Mouse (Mus musculus) activated CD4-positive, CD25-positive, alpha-beta regulatory T cell, adult 4 months (primary cell): ENCODE measurements at regions not wholly inside any gene's neighbourhood (a gene's known extent, or its start where the extent isn't known, plus 50 kb on each side); places are given as distances from the start of the nearest gene placed in this dataset.
"Not testable (repeated sequence)": the region's sequence is repeated elsewhere in the genome, so short reads cannot be mapped to it uniquely, and the experiment has no call there.

Experiments
- ATAC-seq: one replicate; pipeline ENCODE4 v1.8.0; 2017

GRCm38 (mm10) chr8:113489436-113490107, 145.8 kb upstream of the Mon1b start:
- no peak for ATAC-seq

- ATAC-seq: no peak
These were observed 144.5 kb upstream of the Mon1b start for GRCm38 (mm10) chr8:113490891-113491290.

- no peak for ATAC-seq
These were observed 138.5 kb upstream of the Mon1b start for GRCm38 (mm10) chr8:113496896-113497295.

DNA sequence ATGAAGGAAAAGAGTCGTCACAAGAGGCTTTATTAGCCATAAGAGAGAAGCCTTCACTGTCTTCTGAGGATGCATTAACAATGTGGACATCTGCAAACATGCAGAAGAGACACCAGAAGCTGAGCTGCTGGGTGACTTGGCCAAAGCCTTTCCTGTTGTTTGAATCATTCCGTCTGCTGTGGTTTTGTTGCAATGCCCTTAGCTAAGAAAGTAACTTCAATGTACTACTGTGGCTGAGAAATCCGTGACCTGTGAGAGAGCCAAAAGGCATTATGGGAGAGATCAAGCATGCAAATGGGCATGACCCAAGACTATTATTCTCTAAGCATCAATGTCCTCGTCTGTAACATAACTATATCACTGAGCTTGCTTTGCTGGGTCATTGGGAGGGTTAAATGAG, 132.7 kb upstream of the Mon1b start:
- ATAC-seq: no peak

DNA sequence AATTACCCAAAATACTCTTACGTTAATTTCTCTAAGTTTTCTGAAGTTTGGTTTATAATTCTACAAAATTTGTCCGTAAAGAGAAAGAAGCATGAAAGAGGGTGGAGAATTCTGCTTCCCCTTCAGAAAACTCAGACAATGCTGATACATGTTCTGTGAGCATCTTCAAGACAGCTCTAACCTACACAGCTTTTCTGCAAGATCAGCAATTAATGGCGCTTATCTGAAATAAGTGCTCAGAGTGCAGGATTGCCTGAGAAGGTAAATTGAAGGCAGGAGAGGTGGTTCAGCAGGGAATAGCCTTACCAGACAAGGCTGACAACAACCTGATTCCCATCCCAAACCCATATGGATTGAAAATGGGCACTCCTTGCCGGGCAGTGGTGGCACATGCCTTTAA, 122.5 kb upstream of the Mon1b start:
- no peak for ATAC-seq

DNA sequence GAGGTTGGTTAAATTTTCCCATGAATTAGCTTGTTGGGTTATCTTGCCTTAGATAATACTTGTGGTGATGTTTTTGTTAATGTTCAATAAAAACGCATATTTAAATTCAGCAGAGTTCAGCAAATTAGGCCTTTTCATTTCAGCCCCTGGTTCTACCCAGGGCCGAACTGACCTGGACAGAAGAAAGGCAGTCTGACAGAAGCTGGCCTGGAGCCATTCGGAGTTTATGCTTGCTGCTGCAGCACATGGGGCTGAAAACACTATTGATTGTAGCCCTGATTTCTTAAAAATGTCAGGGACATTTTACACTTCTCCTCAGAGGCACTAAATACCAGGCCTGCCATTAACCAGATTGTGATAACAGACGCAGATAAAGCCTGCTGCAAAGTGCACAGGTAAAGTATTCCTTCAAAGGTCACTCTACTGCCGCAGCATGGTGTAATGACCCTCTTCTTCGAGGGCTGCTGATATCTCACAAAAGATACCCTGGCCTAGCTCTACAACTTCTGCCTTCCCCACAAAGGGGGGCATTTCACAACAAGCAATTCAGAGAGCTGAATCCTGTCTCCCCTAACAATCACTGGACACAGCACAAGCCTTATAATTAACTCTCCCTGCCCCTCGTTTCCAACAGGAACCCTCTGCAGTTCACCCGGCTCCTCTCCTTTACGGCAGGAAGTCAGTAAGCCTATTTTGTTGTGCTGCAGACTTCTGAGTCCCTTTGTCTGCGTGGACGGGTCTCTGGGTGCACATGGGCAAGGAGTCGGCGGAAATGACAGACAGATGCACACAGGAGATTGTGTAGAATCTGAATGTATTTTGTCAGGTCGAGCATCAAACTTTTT, 121.3 kb upstream of the Mon1b start:
- ATAC-seq: no peak

GRCm38 (mm10) chr8:113514731-113515375, 120.5 kb upstream of the Mon1b start:
- not testable (repeated sequence) for ATAC-seq

DNA sequence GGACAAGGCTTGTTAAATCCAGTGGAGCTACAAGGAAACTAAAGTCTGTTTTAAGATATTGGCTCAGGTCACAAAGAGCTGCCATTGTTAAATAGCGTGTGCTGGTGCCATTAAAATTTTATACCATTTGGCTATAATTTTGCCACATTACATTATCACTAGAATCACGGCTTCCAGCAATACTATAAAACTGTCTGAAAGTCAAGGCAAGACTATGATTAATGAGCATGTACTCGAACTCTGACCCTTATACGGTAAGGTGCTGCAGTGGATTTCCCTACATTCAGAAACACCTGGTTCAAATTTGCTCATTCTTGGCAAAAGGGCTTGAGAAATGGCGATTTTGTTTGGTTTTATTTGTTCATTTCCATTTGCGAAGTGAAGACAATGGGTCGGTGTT, 119.2 kb upstream of the Mon1b start:
- no peak for ATAC-seq

- no peak for ATAC-seq
These were observed 117.5 kb upstream of the Mon1b start for GRCm38 (mm10) chr8:113517912-113518311.

DNA sequence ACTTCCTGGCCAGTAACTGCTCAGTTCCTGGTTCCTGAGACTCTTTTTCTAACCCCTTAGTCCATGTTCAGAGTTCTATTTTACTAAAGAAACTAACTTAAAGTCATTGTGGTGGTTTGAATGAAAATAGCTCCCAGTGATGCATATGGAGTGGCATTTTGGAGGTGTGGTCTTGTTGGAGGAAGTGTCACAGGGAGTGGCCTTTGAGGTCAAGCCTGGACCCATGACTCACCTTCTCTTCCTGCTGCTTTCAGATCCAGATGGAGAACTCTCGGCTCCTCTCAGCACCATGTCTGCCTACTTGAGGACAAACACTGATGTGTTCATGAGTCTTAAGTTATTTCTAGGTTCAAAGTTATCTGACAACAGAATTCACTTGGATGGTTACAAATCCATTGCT, 111.8 kb upstream of the Mon1b start:
- ATAC-seq: no peak

GRCm38 (mm10) chr8:113531116-113531665, 104.2 kb upstream of the Mon1b start:
- no peak for ATAC-seq

- no peak for ATAC-seq
These were observed 102.5 kb upstream of the Mon1b start for GRCm38 (mm10) chr8:113532881-113533280.

- no peak for ATAC-seq
These were observed 94.0 kb upstream of the Mon1b start for GRCm38 (mm10) chr8:113541437-113541836.

- ATAC-seq: no peak
These were observed 93.3 kb upstream of the Mon1b start for GRCm38 (mm10) chr8:113542082-113542481.

- ATAC-seq: no peak
These were observed 92.7 kb upstream of the Mon1b start for GRCm38 (mm10) chr8:113542713-113543112.

- no peak for ATAC-seq
These were observed 86.2 kb upstream of the Mon1b start for GRCm38 (mm10) chr8:113549200-113549599.

- ATAC-seq: no peak
These were observed 83.7 kb upstream of the Mon1b start for GRCm38 (mm10) chr8:113551454-113552273.

DNA sequence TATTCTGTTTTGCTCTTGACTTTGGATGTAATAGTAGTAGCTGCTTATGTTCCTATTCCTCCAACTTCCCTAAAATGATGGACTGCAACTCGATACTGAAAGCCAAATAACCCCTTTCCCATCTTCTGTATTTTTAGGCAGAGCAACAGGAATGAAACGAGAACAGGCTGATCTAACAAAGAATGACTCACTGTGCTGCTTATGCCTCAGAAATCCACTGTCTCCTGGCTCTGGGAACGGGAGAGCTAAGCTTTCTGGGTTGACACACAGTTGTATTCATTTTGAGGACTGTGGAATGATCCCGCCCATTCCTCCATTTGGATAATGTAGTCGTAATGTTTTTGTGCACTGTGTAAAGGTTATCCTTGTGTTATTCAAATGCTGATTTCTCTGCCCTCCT, 82.6 kb upstream of the Mon1b start:
- no peak for ATAC-seq

- no peak for ATAC-seq
These were observed 80.5 kb upstream of the Mon1b start for GRCm38 (mm10) chr8:113554700-113555455.

DNA sequence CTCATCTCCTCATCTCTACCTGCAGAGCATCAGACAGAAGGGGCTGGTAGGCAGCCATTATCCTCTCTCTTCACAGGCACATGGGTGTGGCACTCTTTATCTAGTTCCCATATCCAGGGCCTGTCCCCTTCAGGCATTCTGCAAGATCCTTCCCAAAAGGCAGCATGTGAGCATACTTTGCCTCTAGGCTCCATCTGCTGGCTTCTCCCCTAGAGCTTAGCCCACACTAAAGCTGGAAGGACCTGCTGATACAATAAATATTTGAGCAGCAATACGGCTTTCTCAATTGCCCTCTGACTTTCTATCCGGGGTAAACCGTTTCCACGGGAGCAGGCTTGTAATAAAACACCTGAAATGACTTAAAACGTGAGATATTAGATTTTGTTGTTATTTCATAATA, 78.4 kb upstream of the Mon1b start:
- ATAC-seq: no peak

DNA sequence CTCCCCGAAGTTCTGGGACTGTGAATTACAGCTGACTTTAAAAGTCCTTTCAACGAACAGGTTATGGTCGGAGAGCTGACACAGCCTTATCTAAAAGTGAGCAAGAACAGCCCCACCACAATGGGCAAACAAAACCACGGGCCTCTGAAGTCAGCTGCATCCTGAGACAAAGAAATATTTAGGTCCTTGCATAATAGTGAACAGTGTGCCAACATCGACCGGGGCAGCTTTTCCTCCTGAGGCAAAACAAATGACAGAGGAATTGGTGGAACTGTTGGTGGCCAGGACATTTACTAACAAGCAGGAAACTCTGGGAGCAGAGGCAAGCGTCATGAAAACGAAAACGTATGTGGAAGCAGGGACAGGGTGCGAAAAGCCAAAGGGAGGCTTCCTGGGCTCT, 54.3 kb upstream of the Mon1b start:
- no peak for ATAC-seq

GRCm38 (mm10) chr8:113581704-113582103, 53.7 kb upstream of the Mon1b start:
- ATAC-seq: no peak
